Mouse (Mus musculus) leukemia stem cell, adult 10-12 weeks (primary cell): Measurements from ENCODE around the gene Gm17467. TPM values are rescaled to one million over a fixed set of nuclear protein-coding genes. Genes with fewer than 3 reads are reported as not detected.

Experiments used
- polyA plus RNA-seq: library from polyadenylated mRNA; stranded (reverse); fragments of >175 nt; gene quantifications from 2 replicates; pipeline ENCODE4 v1.2.3, GENCODE M21; 2012; ENCODE audit warnings: low replicate concordance

Gene Gm17467
- not detected in 2 replicates for polyA plus RNA-seq

GRCm38 (mm10) chrX:123704691-123705090 is at the start of gene Gm17467:
Gene Gm17467, minus strand, starts transcription at chrX:123704791.

Other genes with a start within 250 kb of the Gm17467 start
- gene Cldn34c2, start 123.1 kb downstream of the Gm17467 start, polyA plus RNA-seq = not detected in 2 replicates
- gene Cldn34c3, start 88.9 kb upstream of the Gm17467 start, polyA plus RNA-seq = not detected in 2 replicates